Mouse (Mus musculus): ENCODE results near the gene Dkk3. TPM values are rescaled to one million over a fixed set of nuclear protein-coding genes. Genes with fewer than 3 reads are reported as not detected.
"Not testable (repeated sequence)": the region's sequence is repeated elsewhere in the genome, so short reads cannot be mapped to it uniquely, and the experiment has no call there.

Gene Dkk3
- polyA plus RNA-seq, 1 experiment from 2014 or later = 33.1 TPM

DNA sequence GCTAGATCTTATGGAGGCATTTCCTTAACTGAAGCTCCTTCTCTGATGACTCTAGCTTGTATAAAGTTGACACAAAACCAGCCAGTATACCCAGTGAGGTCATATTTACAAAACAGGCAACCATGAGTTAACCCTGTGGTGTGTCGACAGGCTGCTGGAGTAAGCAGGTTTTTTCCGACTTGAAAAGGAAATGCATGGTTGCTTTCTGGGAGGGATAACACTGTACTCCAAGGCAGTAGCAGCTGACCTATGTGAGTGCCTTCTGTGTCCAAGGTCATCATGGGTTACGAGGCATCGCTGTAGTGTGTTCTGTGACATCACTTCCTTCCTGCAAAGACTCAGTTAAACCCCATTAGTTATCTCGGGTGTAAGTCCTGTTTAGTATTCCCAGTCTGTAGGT lies 55.9 kb downstream of the Dkk3 start:
- WGBS = 73% methylated on average over 5 of the region's 5 CpGs
- H3K4me1 ChIP-seq = no peaks in the 10 kb centered on the region
- H3K4me3 ChIP-seq (replicated peaks) = no peak overlapping the region
- peak overlapping the region; percentile 22; the same call in 1 of the 2 replicates for H3K27ac ChIP-seq
- H3K4me2 ChIP-seq = no peak overlapping the region
- ATAC-seq (ENCODE audit: insufficient read depth, low FRiP score, low read depth) = no peak
- peaks cover 28% of the 10 kb centered on the region for H3K36me3 ChIP-seq
- no peak overlapping the region for H3K9ac ChIP-seq
- no peaks in the 10 kb centered on the region for H3K27me3 ChIP-seq (replicated peaks)
- H3K9me3 ChIP-seq = no peaks in the 10 kb centered on the region

DNA sequence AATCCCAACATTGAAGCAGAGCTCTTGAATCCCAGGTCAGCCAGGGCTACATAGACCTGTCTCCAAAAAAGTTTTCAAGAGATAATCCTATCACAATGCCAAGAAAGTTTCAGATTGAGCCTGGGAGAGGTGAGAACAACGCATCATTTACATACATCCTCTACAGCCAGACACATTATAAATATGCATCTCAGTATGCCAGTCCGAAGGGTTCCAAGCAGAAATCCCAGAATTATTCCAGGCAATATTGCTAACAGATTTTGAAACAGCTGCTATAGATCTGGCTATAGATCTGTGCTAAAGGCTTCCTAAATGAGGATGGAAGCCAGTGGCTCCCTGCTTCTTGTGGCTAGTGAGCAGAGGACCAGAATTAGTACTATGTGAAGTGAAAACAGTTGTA lies 58.0 kb downstream of the Dkk3 start:
- H3K9ac ChIP-seq = no peak overlapping the region
- H3K27me3 ChIP-seq (replicated peaks) = no peaks in the 10 kb centered on the region
- no peaks in the 10 kb centered on the region for H3K4me1 ChIP-seq
- H3K4me3 ChIP-seq (replicated peaks) = no peak overlapping the region
- 97% methylated on average over 2 of the region's 2 CpGs for WGBS
- H3K4me2 ChIP-seq = no peak overlapping the region
- H3K27ac ChIP-seq = no peak overlapping the region
- no peak for ATAC-seq (ENCODE audit: insufficient read depth, low FRiP score, low read depth)
- peaks cover 25% of the 10 kb centered on the region for H3K36me3 ChIP-seq
- H3K9me3 ChIP-seq = no peaks in the 10 kb centered on the region

GRCm38 (mm10) chr7:112094923-112095322 lies 63.9 kb downstream of the Dkk3 start:
- H3K4me3 ChIP-seq (replicated peaks); ATAC-seq (ENCODE audit: insufficient read depth, low FRiP score, low read depth); H3K9me3 ChIP-seq; H3K4me2 ChIP-seq; H3K4me1 ChIP-seq; H3K27ac ChIP-seq; H3K9ac ChIP-seq; H3K27me3 ChIP-seq (replicated peaks): not testable (repeated sequence)
- 83% methylated on average over 4 of the region's 4 CpGs for WGBS
- H3K36me3 ChIP-seq = peaks cover 40% of the 10 kb centered on the region

GRCm38 (mm10) chr7:112086186-112086585 lies 72.7 kb downstream of the Dkk3 start:
- no peaks in the 10 kb centered on the region for H3K4me1 ChIP-seq
- H3K4me2 ChIP-seq = no peak overlapping the region
- no peaks in the 10 kb centered on the region for H3K27me3 ChIP-seq (replicated peaks)
- 89% methylated on average over 2 of the region's 2 CpGs for WGBS
- no peak for ATAC-seq (ENCODE audit: insufficient read depth, low FRiP score, low read depth)
- H3K36me3 ChIP-seq = peaks cover 28% of the 10 kb centered on the region
- H3K9me3 ChIP-seq = no peaks in the 10 kb centered on the region
- H3K27ac ChIP-seq = no peak overlapping the region
- no peak overlapping the region for H3K9ac ChIP-seq
- no peak overlapping the region for H3K4me3 ChIP-seq (replicated peaks)

DNA sequence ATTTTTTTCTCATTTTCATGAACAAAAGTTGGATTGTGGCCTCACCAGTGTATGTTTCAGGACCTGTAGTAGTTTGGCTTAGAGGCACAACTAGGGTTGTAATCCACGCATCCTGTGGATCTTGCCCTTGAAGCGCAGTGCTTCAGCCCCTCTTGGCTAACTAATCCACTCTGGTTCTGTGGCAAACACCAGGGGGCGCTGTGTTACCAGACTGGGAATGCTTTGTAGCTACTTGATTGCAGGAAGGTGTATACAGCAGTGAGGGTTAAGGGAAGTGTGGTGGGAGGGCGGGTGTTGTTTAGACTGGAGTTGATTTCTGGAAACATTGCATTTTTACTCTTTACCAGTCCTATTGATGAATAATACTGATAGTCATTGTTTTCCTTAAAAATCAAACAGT lies 73.8 kb downstream of the Dkk3 start:
- Histone ChIP-seq H3K36me3 (peaks cover 25% of the 10 kb centered on the region), H3K27me3 (replicated peaks) (no peaks in the 10 kb centered on the region), H3K27ac (no peak overlapping the region), H3K4me1 (no peaks in the 10 kb centered on the region), H3K4me3 (replicated peaks) (no peak overlapping the region), H3K9me3 (no peaks in the 10 kb centered on the region), H3K4me2 (no peak overlapping the region), H3K9ac (no peak overlapping the region)
- 42% methylated on average over 4 of the region's 4 CpGs for WGBS
- ATAC-seq (ENCODE audit: insufficient read depth, low FRiP score, low read depth) = no peak

GRCm38 (mm10) chr7:112084222-112084621 lies 74.6 kb downstream of the Dkk3 start:
- no peak for ATAC-seq (ENCODE audit: insufficient read depth, low FRiP score, low read depth)
- peaks cover 24% of the 10 kb centered on the region for H3K36me3 ChIP-seq
- 73% methylated on average over 2 of the region's 2 CpGs for WGBS

DNA sequence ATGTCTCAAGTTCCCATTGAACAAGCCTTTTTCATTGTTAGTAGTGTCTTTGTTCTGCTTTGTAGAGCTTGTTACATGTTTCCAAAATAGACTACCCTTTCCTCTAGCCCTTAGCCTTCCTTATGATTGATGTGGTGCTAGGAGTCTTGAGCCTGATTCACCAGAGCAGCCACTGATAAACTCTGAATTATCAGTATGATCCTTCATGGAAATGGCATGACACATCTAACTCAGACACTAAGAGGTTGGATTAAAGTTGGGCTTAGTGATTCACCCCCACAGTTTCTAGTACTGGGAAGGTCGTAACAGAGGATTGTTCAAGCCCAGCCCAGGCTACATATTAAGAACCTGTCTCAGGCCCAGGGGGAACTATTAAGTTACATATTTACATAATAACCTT lies 76.2 kb downstream of the Dkk3 start:
- Histone ChIP-seq H3K4me1 (no peaks in the 10 kb centered on the region), H3K9ac (no peak overlapping the region), H3K9me3 (no peaks in the 10 kb centered on the region), H3K36me3 (peaks cover 22% of the 10 kb centered on the region), H3K27me3 (replicated peaks) (no peaks in the 10 kb centered on the region), H3K4me3 (replicated peaks) (no peak overlapping the region), H3K27ac (no peak overlapping the region), H3K4me2 (no peak overlapping the region)
- 79% methylated on average over 1 of the region's 1 CpGs for WGBS
- no peak for ATAC-seq (ENCODE audit: insufficient read depth, low FRiP score, low read depth)

More at GRCm38 (mm10) chr7:112084222-112084621, 74.6 kb downstream of the Dkk3 start:
- H3K27me3 ChIP-seq (replicated peaks) = no peaks in the 10 kb centered on the region
- H3K4me3 ChIP-seq (replicated peaks) = no peak overlapping the region
- no peaks in the 10 kb centered on the region for H3K9me3 ChIP-seq
- no peak overlapping the region for H3K4me2 ChIP-seq
- H3K4me1 ChIP-seq = no peaks in the 10 kb centered on the region
- no peak overlapping the region for H3K27ac ChIP-seq
- H3K9ac ChIP-seq = no peak overlapping the region

GRCm38 (mm10) chr7:112074868-112075267 lies 84.0 kb downstream of the Dkk3 start:
- no peaks in the 10 kb centered on the region for H3K27me3 ChIP-seq (replicated peaks)
- no peak overlapping the region for H3K4me2 ChIP-seq
- no peak overlapping the region for H3K27ac ChIP-seq
- no peak overlapping the region for H3K9ac ChIP-seq
- H3K4me3 ChIP-seq (replicated peaks) = no peak overlapping the region
- H3K36me3 ChIP-seq = peaks cover 14% of the 10 kb centered on the region
- no peaks in the 10 kb centered on the region for H3K9me3 ChIP-seq
- no peak for ATAC-seq (ENCODE audit: insufficient read depth, low FRiP score, low read depth)
- 89% methylated on average over 5 of the region's 5 CpGs for WGBS
- H3K4me1 ChIP-seq = no peaks in the 10 kb centered on the region

Other genes starting within 250 kb of the Dkk3 start
- gene Usp47, start 135.6 kb downstream of the Dkk3 start, polyA plus RNA-seq (2015; fragmentation: Nextera tagmentation; extraction: Ambion mirVana) = 59.2 and 60.5 TPM in 2 replicates
- gene Mical2, start 66.8 kb upstream of the Dkk3 start, polyA plus RNA-seq (2015; fragmentation: Nextera tagmentation; extraction: Ambion mirVana) = 12.5 and 12.7 TPM in 2 replicates

Data from stomach, embryonic 15.5 days (tissue).